Mouse (Mus musculus) small intestine, adult 2 months (tissue): ENCODE measurements at regions not wholly inside any gene's neighbourhood (a gene's known extent, or its start where the extent isn't known, plus 50 kb on each side); places are given as distances from the start of the nearest gene placed in this dataset.

Source experiments
- CTCF ChIP-seq: fragments of 200-500 bp; IDR thresholded peaks from 2 replicates; pipeline ENCODE4 v1.5.1; 2012; ENCODE audit warnings: low read depth, mild to moderate bottlenecking, control low read depth, inconsistent platforms, low read length, moderate library complexity, mixed read lengths; ENCODE audit not compliant: insufficient replicate concordance, insufficient read length; ENCODE audit errors: extremely low read depth
- POLR2A ChIP-seq: fragments of 200-500 bp; IDR thresholded peaks from 2 replicates; pipeline ENCODE4 v1.6.1; 2012; ENCODE audit warnings: low read depth, mild to moderate bottlenecking, control low read depth, inconsistent platforms, low read length, moderate library complexity

- no peak for TF ChIP-seq CTCF
- no peak for TF ChIP-seq POLR2A
Measured at GRCm38 (mm10) chr12:26012951-26013350, 402.1 kb downstream of the Rnf144a start.
